Mouse (Mus musculus) hindbrain, embryonic 16.5 days (tissue): ENCODE results near the gene Gm10840. TPM values are rescaled to one million over a fixed set of nuclear protein-coding genes. Genes with fewer than 3 reads are reported as not detected.
A peak's percentile ranks its signal among the peaks of the same experiment; 100 is the strongest.

ENCODE experiments used
- ATAC-seq: fragments of 200-750 bp; cut with Nextera tagmentation; 2 replicates; pipeline ENCODE4 v1.8.0; 2017; ENCODE audit warnings: moderate TSS enrichment, moderate library complexity
- H3K27ac ChIP-seq: fragments of 300-500 bp; sonication (generic); 2 replicates; pipeline ENCODE4 v1.5.1; 2014; ENCODE audit warnings: low read depth, mild to moderate bottlenecking, control low read depth, low read length, moderate library complexity
- H3K27me3 ChIP-seq: fragments of 300-500 bp; sonication (generic); replicated peaks from 2 replicates; pipeline ENCODE4 v1.6.1; 2014; ENCODE audit warnings: low read length; ENCODE audit not compliant: control insufficient read depth, insufficient read depth
- H3K36me3 ChIP-seq: fragments of 300-500 bp; sonication (generic); 2 replicates; pipeline ENCODE4 v1.6.1; 2014; ENCODE audit warnings: mild to moderate bottlenecking, low read length, moderate library complexity, mixed read lengths; ENCODE audit not compliant: control insufficient read depth, insufficient read depth
- H3K4me1 ChIP-seq: fragments of 300-500 bp; sonication (generic); 2 replicates; pipeline ENCODE4 v1.6.1; 2014; ENCODE audit warnings: low read depth, low read length; ENCODE audit not compliant: control insufficient read depth, insufficient read depth
- H3K4me2 ChIP-seq: fragments of 300-500 bp; sonication (generic); 2 replicates; pipeline ENCODE4 v1.6.1; 2014; ENCODE audit warnings: mild to moderate bottlenecking, low read length, control low read depth, moderate library complexity
- H3K4me3 ChIP-seq: fragments of 300-500 bp; sonication (generic); 2 replicates; pipeline ENCODE4 v1.5.1; 2014; ENCODE audit warnings: mild to moderate bottlenecking, low read length, control low read depth, moderate library complexity
- H3K9ac ChIP-seq: fragments of 300-500 bp; sonication (generic); 2 replicates; pipeline ENCODE4 v1.6.1; 2014; ENCODE audit warnings: low read depth, mild to moderate bottlenecking, control low read depth, low read length, moderate library complexity
- H3K9me3 ChIP-seq: fragments of 300-500 bp; sonication (generic); 2 replicates; pipeline ENCODE4 v1.6.1; 2014; ENCODE audit warnings: mild to moderate bottlenecking, low read length, moderate library complexity; ENCODE audit not compliant: control insufficient read depth
- WGBS: fragments of 180-500 bp; shearing (Covaris S2); extraction: QIAGEN DNeasy Blood & Tissue Kit; methylation state at CpG from one replicate; pipeline ENCODE4 v1.1.7; 2014; 5-methylcytosine and 5-hydroxymethylcytosine counted together
- polyA plus RNA-seq: library from polyadenylated mRNA; unstranded; fragments of >200 nt; fragmentation: Nextera tagmentation; extraction: Ambion mirVana; gene quantifications from 2 replicates; pipeline ENCODE4 v1.2.1, GENCODE M21; 2015

Gene Gm10840
- polyA plus RNA-seq, 1 experiment from 2014 or later: not detected

DNA sequence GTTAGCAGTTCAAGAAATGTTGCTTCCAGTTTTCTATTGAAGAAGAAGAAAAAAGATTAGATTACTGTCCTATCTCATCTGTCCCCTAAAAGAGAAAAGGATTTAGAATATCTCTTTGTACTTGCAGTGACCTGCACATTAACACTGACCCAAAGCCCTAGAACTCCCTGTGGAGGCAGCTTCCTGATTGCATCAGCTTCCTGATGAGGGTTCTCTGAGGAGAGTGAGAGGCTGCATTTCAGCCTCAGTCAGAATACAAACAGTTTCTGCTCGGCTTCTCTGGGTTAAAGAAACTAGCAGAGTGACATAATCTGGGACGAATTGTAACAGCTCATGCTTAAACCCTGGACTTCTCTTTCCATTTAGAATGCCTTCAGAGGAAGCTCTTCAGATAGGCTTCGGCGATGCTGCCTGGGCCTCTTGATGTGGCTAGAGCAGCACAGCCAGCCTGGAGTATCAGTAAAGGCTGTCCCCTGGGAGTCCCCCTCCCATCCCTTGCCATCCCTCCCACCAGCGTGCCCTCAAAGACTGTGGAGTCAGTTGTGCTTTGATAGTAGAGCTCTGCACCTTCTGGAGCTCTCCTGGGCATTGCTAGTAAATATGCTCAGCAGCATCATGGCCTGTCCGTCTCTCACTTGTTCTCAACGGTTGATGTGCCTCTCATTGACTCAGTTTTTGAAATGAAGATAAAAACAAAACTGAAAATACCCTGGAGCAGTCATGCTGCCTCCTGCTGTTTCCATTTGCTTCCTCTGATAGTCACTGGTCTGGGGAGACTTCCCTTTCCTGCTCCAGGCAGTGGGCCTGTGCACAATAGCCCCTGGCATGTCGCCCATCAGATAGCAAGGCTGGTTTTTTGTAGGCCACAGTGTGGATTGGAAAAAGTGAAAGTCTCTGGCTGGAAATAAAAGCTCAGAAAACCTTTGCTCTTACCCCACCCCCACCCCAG, 25.8 kb upstream of the Gm10840 start:
- no peak overlapping the region for H3K9ac ChIP-seq
- H3K4me3 ChIP-seq: no peak overlapping the region
- H3K36me3 ChIP-seq: peaks cover 3% of the 10 kb centered on the region; the same call in 1 of the 2 replicates
- WGBS: 22% methylated on average over 8 of the region's 8 CpGs
- no peaks in the 10 kb centered on the region for H3K9me3 ChIP-seq
- no peaks in the 10 kb centered on the region for H3K27me3 ChIP-seq
- ATAC-seq: no peak
- H3K4me2 ChIP-seq: peak overlapping the region; percentile 4; the same call in 1 of the 2 replicates
- no peaks in the 10 kb centered on the region; the same call in 1 of the 2 replicates for H3K4me1 ChIP-seq
- H3K27ac ChIP-seq: peak overlapping the region; percentile 32

DNA sequence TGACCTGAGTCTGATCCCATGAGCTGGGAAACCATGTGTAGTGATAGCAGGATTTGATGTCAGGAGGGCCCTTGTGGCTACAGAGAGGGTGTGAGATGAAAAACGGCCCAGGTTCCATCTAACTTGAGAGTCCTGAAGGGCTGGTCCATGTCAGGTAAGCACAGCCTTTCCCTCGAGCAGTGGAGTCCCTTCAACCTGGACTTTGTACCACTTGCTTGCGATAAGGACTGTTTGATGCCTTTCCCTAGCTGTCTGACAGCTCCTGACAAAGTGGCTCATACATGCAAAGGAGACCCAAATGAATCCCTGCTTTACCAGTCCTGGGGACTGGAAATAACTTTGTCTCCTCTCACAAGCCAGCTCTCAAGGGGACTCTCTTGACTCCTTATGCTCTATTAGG, 9.4 kb upstream of the Gm10840 start:
- ATAC-seq: no peak
- H3K27ac ChIP-seq: no peak overlapping the region
- no peaks in the 10 kb centered on the region for H3K4me1 ChIP-seq
- H3K9ac ChIP-seq: no peak overlapping the region
- H3K9me3 ChIP-seq: no peaks in the 10 kb centered on the region
- peaks cover 48% of the 10 kb centered on the region for H3K36me3 ChIP-seq
- no peak overlapping the region for H3K4me3 ChIP-seq
- no peak overlapping the region for H3K4me2 ChIP-seq
- 100% methylated on average over 3 of the region's 3 CpGs for WGBS
- no peaks in the 10 kb centered on the region for H3K27me3 ChIP-seq

DNA sequence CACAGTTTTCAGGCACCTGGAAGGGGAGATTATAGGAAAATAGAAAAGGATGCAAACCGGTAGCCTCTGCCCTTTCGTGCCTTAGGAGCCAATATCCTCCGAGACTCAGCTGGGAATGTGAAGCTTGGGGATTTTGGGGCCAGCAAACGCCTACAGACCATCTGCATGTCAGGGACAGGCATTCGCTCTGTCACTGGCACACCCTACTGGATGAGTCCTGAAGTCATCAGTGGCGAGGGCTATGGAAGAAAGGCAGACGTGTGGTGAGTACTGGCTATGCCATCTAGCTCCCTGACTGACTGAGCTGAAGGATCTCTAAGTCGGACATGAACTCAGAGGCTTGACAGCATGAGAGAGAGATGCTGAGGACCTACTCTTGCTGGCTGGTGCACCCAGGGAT, 8.5 kb upstream of the Gm10840 start:
- no peak for ATAC-seq
- Histone ChIP-seq H3K9me3 (no peaks in the 10 kb centered on the region), H3K27ac (no peak overlapping the region), H3K4me2 (no peak overlapping the region), H3K4me3 (no peak overlapping the region), H3K36me3 (peaks cover 48% of the 10 kb centered on the region), H3K4me1 (no peaks in the 10 kb centered on the region), H3K27me3 (no peaks in the 10 kb centered on the region), H3K9ac (no peak overlapping the region)
- WGBS: 73% methylated on average over 8 of the region's 8 CpGs

DNA sequence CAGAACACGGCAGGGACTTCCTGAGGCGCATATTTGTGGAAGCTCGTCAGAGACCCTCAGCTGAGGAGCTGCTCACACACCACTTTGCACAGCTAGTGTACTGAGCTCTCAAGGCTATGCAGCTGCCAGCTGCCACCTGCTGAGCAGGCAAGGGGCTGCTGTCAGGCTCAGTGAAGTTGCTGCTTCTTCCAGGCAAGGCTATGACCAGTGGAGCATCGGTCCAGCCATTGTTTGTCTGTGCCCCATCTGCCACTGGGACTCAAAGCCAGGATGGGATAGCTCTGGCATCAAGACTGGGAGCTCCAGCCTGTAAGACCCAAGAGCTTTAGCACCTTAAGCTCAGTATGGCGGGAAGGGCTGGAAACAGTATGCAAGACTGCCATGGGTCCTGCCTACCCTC, 6.6 kb upstream of the Gm10840 start:
- Histone ChIP-seq H3K27ac (no peak overlapping the region; the same call in 1 of the 2 replicates), H3K9me3 (no peaks in the 10 kb centered on the region), H3K36me3 (peaks cover 40% of the 10 kb centered on the region), H3K27me3 (no peaks in the 10 kb centered on the region), H3K4me3 (no peak overlapping the region), H3K4me1 (peaks cover 11% of the 10 kb centered on the region), H3K9ac (no peak overlapping the region), H3K4me2 (no peak overlapping the region)
- ATAC-seq: no peak
- 59% methylated on average over 5 of the region's 5 CpGs for WGBS

DNA sequence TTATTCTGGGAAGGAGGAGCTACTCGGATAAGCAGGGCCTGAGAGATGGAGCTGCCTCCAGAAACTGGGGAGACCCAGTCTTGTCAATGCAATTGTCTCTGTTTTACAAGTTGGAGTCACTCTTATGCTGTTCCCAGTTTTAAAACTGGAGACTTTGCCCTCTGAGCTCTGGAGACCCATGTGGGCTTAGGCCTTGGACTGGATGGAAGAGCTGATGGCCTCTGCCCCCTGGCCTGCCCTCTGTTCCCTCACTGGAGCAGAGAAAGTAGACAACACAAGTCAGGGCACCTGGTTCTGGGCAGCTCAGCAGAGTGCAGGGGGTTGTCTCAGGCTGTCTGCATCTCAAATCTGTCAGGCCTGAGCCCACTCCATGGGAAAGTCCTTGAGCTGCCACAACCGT, 5.9 kb upstream of the Gm10840 start:
- H3K27me3 ChIP-seq: no peaks in the 10 kb centered on the region
- no peaks in the 10 kb centered on the region for H3K9me3 ChIP-seq
- no peak overlapping the region for H3K4me2 ChIP-seq
- H3K27ac ChIP-seq: peak overlapping the region; percentile 7; the same call in 1 of the 2 replicates
- WGBS: 65% methylated on average over 2 of the region's 2 CpGs
- H3K36me3 ChIP-seq: peaks cover 34% of the 10 kb centered on the region
- no peak for ATAC-seq
- H3K4me3 ChIP-seq: no peak overlapping the region
- H3K4me1 ChIP-seq: peaks cover 14% of the 10 kb centered on the region
- H3K9ac ChIP-seq: no peak overlapping the region

DNA sequence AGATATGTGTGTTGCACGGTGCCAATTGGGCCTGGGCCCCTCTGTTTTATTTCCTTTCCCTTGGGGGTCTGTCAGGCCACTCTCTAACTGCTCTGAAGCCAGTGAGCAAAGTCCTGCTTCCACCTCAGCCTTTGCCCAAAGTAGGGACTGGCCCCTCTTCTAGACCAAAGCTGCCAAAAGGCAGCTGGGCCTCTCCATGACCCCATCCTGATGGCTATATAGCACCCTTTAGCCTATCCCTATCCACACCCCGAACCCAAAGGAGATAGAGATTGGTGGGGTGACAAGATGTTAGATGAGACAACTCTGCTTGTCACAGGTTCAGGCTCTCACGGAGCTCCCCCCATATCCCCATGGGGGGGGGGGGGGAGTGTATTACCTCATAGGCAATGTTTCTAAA, 4.9 kb upstream of the Gm10840 start:
- no peak overlapping the region for H3K9ac ChIP-seq
- H3K27ac ChIP-seq: no peak overlapping the region

DNA sequence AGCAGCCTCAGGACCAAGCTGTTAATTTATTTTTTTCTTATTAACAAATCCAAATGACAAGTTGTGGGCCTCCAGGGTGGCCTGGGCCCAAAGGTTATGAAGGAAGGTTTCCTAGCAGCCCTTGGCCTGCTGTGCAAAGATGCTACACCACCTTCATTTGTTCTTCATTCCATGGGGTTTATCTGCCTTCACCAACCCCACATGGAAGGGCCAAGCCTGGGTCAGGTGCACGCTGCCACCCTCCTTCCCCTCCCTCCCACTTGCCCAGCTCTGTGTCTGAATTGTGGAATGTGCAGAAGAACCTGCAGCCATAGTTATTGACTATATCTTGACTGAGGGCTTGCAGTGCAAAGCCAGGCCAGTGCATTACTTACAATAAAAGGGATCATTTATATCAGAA, 4.4 kb upstream of the Gm10840 start:
- Histone ChIP-seq H3K4me1 (peaks cover 23% of the 10 kb centered on the region), H3K36me3 (peaks cover 22% of the 10 kb centered on the region), H3K9me3 (no peaks in the 10 kb centered on the region), H3K27ac (no peak overlapping the region), H3K4me2 (no peak overlapping the region), H3K9ac (no peak overlapping the region), H3K4me3 (no peak overlapping the region), H3K27me3 (no peaks in the 10 kb centered on the region)
- ATAC-seq: no peak
- 79% methylated on average over 1 of the region's 1 CpGs for WGBS

More for the DNA sequence above, 4.9 kb upstream of the Gm10840 start:
- H3K9me3 ChIP-seq: no peaks in the 10 kb centered on the region
- H3K4me3 ChIP-seq: no peak overlapping the region
- ATAC-seq: no peak
- no peaks in the 10 kb centered on the region for H3K27me3 ChIP-seq
- no peak overlapping the region for H3K4me2 ChIP-seq
- peaks cover 27% of the 10 kb centered on the region for H3K36me3 ChIP-seq
- WGBS: 70% methylated on average over 3 of the region's 3 CpGs
- H3K4me1 ChIP-seq: peaks cover 18% of the 10 kb centered on the region

DNA sequence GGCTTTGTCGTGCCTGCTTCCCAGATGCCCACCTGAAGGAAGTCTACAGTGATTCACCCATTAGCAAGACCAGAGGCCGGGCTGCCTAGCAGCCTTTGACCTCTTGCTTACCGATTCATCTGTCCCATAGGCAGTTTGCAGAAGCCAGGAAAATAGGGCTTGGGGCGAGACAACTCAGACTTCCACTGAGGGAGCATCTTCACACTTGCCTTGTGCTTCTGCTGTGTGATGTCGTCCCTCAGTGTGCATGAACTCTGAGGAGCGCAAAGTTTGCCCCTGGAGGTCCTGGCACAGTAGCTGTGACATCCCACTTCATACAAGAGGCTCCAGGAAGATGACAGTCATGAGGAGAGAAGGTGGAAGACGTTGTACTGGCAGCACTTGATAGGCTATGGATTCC, 3.5 kb upstream of the Gm10840 start:
- peaks cover 16% of the 10 kb centered on the region; the same call in 1 of the 2 replicates for H3K36me3 ChIP-seq
- H3K9ac ChIP-seq: no peak overlapping the region
- H3K9me3 ChIP-seq: no peaks in the 10 kb centered on the region
- no peak overlapping the region for H3K27ac ChIP-seq
- H3K27me3 ChIP-seq: no peaks in the 10 kb centered on the region
- 90% methylated on average over 7 of the region's 7 CpGs for WGBS
- H3K4me1 ChIP-seq: peaks cover 27% of the 10 kb centered on the region
- H3K4me2 ChIP-seq: no peak overlapping the region
- H3K4me3 ChIP-seq: no peak overlapping the region
- no peak for ATAC-seq

DNA sequence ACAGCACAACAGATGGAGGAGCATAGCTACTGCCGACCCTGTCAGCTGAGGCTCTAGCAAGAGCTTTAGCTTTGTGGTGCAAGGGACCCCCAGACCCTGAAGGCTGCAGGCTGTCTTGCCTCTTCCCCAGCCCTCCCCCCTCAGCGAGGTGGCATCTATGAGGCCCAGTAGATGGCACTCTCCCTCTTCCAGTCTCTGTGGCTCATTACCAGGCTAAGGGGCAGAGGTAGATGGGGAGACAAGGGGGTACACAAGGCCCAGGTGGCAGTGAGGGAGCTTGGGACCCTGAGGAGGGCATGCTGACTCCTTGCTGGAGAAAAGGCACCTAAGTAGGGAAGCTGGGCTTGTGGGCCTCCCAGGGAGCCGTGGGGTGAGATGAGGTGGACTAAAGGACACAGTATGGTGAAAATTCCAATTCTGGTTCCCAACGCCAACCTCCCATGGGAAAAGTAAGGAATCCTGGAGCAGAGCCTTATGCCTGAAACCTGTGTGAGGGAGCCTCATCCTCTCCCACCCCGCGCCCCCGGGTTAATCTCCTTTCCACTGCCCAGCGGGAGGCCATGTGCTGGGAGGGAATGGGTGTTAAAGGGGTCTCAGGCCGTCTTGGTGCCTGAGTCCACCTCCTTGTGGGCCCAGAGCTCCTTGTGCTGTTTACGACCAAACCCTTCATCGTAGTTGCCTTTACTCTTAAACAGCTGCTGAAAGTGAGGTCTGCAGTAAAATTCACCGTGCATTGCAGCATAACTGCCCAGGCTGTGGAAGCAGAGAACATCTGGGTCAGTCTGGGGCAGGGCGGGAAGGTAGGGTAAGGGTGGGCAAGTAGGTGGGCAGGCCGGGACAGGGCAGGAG, 2.3 kb upstream of the Gm10840 start:
- H3K9me3 ChIP-seq: no peaks in the 10 kb centered on the region
- no peak for ATAC-seq
- H3K4me2 ChIP-seq: peak overlapping the region; percentile 85
- H3K4me3 ChIP-seq: peak overlapping the region; percentile 86
- H3K9ac ChIP-seq: peak overlapping the region; percentile 98
- peaks cover 27% of the 10 kb centered on the region for H3K4me1 ChIP-seq
- H3K27me3 ChIP-seq: no peaks in the 10 kb centered on the region
- peak overlapping the region; percentile 91 for H3K27ac ChIP-seq
- 65% methylated on average over 14 of the region's 14 CpGs for WGBS
- H3K36me3 ChIP-seq: peaks cover 8% of the 10 kb centered on the region; the same call in 1 of the 2 replicates
